Mouse (Mus musculus): ENCODE results near the gene Camk2g. TPM values are rescaled to one million over a fixed set of nuclear protein-coding genes. Genes with fewer than 3 reads are reported as not detected.

The Camk2g gene
- polyA plus RNA-seq (2017; shearing (Covaris generic)), result 7.1 TPM

DNA sequence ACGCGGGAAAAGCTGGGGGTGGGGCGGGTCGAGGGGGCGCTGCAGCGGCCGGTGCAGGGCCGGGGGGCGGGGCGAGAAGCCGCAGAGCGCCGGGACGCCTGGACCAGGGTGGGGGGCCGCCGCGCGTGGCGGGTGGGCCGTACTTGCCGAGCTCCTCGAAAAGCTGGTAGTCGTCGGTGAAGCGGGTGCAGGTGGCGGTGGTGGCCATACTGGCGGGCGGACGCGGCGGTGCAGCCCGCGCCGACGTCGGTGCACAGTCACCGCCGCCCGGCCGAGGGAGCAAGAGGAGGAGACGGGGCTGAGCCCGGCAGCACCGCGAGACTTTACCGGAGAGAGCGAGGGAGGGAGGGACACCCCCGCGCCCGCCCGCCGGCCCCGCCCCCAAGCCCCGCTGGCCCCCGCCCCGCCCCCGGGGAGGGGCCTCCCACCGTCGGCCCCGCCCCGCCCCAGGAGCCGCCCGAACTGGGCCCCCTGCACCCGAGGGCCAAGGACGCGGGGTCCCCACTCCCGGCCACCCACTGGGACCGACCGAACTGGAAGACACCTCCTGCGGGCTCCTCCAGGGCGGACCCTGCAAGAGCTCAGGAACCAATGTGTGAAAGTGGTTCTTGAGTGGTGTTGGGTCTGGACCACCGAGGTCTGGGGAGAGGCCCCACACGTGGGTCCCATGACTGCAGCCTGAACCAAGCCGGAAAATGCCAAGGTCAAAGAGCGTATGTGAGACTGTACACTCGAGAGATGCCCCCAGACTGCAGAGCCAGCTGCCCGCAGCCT lies at the start of gene Camk2g:
Gene Camk2g (minus strand): TSS at position 331 of the 774 bp plus-strand sequence.

DNA sequence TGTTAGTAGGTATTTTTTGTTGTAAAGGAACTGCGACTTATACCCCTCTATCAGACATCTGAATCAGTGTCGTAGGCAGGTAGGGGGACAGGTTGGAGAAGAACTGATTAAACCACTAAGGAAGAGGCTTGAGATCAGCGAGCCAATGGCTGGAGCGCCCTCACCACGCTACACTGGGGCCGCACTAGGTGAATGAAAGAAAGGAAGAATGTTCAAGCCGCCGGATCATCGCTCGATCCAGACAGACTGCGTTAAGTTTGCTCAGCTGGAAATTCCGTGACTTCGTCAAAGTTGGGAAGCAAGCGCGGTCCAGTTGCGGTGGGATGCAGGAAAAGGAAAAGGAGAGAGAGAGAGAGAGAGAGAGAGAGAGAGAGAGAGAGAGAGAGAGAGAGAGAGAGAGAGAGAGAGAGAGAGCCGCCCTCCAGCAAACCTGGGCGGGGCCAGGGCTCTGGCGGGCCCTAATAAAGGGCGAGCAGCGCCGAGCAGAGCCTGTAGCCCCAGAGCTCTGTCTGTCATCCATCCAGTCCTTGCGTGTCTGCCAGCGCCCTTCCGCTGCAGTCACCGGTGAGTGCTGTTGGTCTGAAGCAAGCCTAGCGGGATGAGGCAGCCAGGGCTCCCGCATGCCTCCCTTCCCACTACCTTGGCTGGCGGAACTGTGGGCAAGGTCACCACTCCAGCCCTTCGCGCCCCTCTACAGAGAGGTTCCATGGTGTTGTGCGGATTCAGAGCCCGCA lies 42.5 kb upstream of the Camk2g start, which contains the start of gene Plau:
Gene Plau (plus strand): TSS at position 490 of the 734 bp plus-strand sequence.

DNA sequence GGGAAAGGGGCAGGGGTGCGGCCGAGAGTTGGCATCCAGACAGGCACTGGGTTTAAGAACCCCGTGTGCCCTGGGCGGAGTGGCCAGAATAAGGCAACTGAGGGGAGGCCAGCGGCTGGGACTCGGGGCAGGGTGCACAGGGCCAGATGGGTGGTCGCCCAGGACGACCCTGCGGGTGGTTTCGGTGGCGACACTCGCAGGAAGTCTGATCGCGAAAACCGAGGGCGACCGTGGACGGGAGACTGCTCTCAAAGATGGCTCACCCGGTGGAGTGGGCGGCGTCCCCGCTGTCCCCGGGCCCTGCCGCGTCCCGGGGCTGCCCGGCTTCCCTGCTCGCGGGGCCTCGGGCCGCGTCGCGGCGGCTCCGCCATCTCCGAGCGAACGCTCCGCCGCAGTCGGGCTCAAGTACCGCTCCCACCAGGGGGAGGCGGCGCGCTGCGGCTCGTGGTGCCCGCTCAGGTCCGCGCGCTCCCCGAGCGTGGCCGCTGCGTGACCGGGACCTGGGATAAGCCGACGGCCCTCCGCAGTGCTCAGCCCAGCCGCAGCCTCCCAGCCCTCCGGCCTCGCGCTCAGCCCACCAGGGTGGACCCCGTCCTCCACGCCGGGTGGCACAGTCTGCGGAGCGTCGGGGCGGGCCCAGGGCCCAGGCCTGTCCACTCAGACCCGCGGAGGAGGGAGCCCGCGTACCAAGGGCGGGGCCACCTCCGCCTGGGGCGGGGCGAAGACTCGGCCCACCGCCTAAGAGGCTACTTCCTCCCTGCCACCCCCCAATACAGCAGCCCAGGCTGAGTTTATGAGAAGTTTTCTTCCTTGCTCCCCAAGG lies 59.7 kb downstream of the Camk2g start, which contains the start of gene Ndst2:
Gene Ndst2 (minus strand): TSS at position 611 of the 823 bp plus-strand sequence.

DNA sequence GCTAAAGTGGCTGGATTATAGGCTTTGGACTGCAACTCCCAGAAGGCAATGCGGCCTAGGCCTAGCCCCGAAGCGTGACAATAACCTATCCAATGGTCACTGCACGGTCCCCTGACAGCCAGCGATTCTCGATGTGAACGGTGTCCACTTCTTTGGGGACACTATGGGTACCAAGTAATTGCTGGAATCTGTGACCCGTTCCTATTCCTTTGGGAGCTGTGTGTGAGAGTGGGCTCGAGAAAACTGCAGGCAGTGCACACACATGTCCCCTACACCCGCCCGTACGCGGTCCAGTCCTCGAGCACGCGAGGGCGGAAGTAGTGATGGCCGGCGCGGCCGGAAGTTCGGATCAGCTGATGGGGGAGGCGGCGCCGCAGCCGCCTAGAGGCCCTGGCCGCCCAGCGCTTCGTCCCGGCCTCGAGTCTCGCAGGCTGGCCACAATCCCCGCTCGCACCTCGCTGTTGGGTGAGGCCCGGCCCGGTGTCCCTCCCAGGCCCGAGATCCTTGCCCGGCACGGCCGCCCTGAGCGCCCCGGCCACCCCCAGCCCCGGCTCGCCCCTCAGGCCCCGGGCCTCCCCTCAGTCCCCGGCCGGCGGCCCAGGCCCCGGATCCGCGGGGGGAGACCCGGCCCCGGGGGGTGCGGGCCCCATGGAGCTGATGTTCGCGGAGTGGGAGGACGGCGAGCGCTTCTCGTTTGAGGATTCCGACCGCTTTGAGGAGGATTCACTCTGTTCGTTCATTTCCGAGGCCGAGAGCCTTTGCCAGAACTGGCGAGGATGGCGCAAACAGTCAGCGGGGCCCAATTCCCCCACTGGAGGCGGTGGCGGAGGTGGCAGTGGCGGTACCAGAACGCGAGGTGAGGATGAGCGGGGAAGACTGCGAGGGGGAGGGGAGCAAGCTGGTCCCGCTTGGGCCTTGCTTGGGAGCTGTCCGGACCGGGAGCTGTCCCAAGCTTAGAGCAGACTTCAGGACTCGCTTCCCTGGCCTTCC lies 86.4 kb downstream of the Camk2g start, which contains the start of gene Zswim8:
Gene Zswim8 (plus strand): TSS at position 352 of the 990 bp plus-strand sequence.

DNA sequence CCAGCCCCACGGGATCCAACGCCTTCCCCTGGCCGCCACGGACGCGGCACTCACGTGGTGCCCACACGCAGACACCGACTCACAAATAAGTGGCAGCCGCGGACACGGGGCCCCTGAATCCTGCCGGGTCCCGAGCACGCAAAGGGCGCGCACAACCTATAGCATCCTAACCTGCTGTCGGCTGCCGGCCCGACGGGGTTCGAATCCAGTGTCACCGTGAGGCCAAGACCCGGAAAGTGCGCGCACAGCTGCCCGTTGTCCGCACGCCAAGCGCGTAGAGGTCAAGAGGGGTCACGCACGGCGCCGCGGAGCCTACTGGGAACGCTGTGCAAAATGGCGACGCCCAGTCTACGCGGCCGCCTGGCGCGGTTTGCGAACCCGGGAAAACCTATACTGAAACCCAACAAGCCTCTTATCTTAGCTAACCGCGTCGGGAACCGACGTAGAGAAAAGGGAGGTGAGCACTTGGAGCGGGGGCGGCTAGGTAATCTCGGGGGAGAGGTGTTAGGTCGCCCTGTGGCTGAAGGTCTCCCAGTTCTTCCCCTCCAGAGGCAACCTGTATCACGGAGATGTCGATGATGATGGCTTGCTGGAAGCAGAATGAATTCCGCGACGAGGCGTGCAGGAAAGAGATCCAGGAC lies 91.0 kb downstream of the Camk2g start, which contains the start of gene Chchd1:
Gene Chchd1 (plus strand): TSS at position 266 of the 641 bp plus-strand sequence.

DNA sequence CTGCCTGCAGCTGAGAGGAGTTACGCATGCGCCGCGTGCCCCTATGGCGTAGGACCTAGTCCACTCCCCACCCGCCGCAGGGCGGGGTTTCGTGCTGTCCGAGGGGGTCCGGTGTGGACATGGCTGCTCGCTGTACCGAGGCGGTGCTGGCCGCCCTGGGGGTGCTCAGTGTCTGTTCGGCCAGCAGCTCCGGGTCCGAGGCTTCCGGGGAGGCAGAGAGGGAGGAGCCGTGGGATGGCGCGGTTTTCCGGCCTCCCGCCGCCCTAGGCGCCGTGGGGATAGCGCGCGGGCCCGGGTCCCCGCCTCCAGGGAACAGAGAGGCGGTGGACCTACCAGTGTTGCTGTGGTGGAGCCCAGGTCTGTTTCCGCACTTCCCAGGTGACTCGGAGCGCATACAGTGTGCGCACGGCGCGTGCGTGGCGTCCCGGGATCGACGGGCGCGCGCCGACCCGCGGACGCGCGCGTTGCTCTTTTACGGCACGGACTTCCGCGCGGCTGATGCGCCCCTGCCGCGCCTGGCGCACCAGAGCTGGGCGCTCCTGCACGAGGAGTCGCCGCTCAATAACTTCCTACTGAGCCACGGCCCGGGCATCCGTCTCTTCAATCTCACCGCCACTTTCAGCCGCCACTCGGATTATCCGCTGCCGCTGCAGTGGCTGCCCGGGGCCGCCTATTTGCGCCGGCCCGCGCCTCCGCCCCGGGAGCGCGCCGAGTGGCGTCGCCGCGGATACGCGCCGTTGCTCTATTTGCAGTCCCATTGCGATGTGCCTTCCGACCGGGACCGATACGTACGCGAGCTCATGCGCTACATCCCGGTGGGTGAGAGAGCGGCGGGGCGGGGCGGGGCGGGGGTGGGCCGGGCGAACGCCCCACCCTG lies 98.8 kb downstream of the Camk2g start, which contains the start of gene Fut11:
Gene Fut11 (plus strand): TSS at position 85 of the 877 bp plus-strand sequence.

Other genes with a start within 250 kb of the Camk2g start
- 13.9 TPM for gene Ppp3cb, start 247.5 kb downstream of the Camk2g start, polyA plus RNA-seq (2017; shearing (Covaris generic))
- gene Usp54, start 153.0 kb downstream of the Camk2g start, polyA plus RNA-seq (2017; shearing (Covaris generic)), result 3.7 TPM
- not detected for gene Myoz1, start 137.5 kb downstream of the Camk2g start, polyA plus RNA-seq (2017; shearing (Covaris generic))
- gene Synpo2l, start 125.7 kb downstream of the Camk2g start, polyA plus RNA-seq (2017; shearing (Covaris generic)), result not detected
- gene Sec24c, start 119.8 kb downstream of the Camk2g start, polyA plus RNA-seq (2017; shearing (Covaris generic)), result 330 TPM
- gene Fut11, start 99.1 kb downstream of the Camk2g start, polyA plus RNA-seq (2017; shearing (Covaris generic)), result 4.7 TPM
- gene Chchd1, start 91.1 kb downstream of the Camk2g start, polyA plus RNA-seq (2017; shearing (Covaris generic)), result 146 TPM
- gene Zswim8, start 86.5 kb downstream of the Camk2g start, polyA plus RNA-seq (2017; shearing (Covaris generic)), result 17.0 TPM
- gene Ndst2, start 59.5 kb downstream of the Camk2g start, polyA plus RNA-seq (2017; shearing (Covaris generic)), result 8.3 TPM
- gene Plau, start 42.6 kb upstream of the Camk2g start, polyA plus RNA-seq (2017; shearing (Covaris generic)), result not detected
- gene Vcl, start 135.3 kb upstream of the Camk2g start, polyA plus RNA-seq (2017; shearing (Covaris generic)), result 1.8 TPM

Data from CD4-positive, CD25-positive, alpha-beta regulatory T cell, adult 9 weeks (primary cell).